8 mouse cellular contexts compared by ENCODE assay signal in genomic region chr5:34288154-34288716, GRCm38 (mm10). TPM values are rescaled to one million over a fixed set of nuclear protein-coding genes. Genes with fewer than 3 reads are reported as not detected.
A peak's percentile ranks its signal among the peaks of the same experiment; 100 is the strongest.
DNase-seq lines count a peak whose midpoint lies in the region; ATAC-seq and TF ChIP-seq lines count a peak whose summit lies in the region.

TSS of gene Zfyve28 (minus strand) at chr5:34288449.
TSS of gene Cfap99 (plus strand) at chr5:34288600.

- no peak for TF ChIP-seq EP300 in CH12.LX (IDR thresholded peaks at IDR 0.05; ENCODE audit: low read length)

- peak; percentile 99 for ATAC-seq in forebrain, postnatal 0 days
- peak; percentile 95 for ATAC-seq in lung, embryonic 14.5 days (ENCODE audit: insufficient read depth)

- no peak for DNase-seq in CH12.LX (ENCODE audit: extremely low read depth)
- peak; percentile 99 for DNase-seq in cerebellum, adult 11-12 months
- peak; percentile 98 for DNase-seq in forebrain, postnatal 0 days
- peak; percentile 89 for DNase-seq in hindbrain, embryonic 10.5 days (ENCODE audit: low spot score)
- peak; percentile 76 for DNase-seq in layer of hippocampus, adult 9-10 months (ENCODE audit: low spot score)
- DNase-seq in lung, embryonic 14.5 days, result peak; percentile 78
- DNase-seq in ovary, postnatal 14 days (ENCODE audit: low spot score), result peak; percentile 48
- DNase-seq in thymus, postnatal 25 days, result peak; percentile 71

- dilution Hi-C loops in CH12.LX (cut with MboI; ENCODE audit: extremely low pct_ligation_motif_present, extremely low pct_unique_long_range_greater_than_20kb, low sequenced_read_pairs), result no loop called here

- peak within 1 kb of the TSS; percentile 50; the same call in 1 of the 2 replicates for H3K4me2 ChIP-seq in CH12.LX (ENCODE audit: insufficient read depth, low read depth, poor library complexity, severe bottlenecking)
- H3K4me2 ChIP-seq in forebrain, postnatal 0 days (ENCODE audit: low read depth), result peak within 1 kb of the TSS; percentile 77
- H3K4me2 ChIP-seq in lung, embryonic 14.5 days, result peak within 1 kb of the TSS; percentile 95

- TF ChIP-seq POLR2A in CH12.LX (IDR thresholded peaks at IDR 0.05; ENCODE audit: low read depth, low read length), result no peak

- no peaks in the 10 kb centered on the region for H3K36me3 ChIP-seq in CH12.LX (replicated peaks in 1 of 2; ENCODE audit: control insufficient read depth in 1 of 2, insufficient read depth in 1 of 2, low read length in 1 of 2)
- H3K36me3 ChIP-seq in forebrain, postnatal 0 days (ENCODE audit: insufficient read depth), result no peaks in the 10 kb centered on the region
- H3K36me3 ChIP-seq in hindbrain, embryonic 10.5 days, result no peaks in the 10 kb centered on the region
- no peaks in the 10 kb centered on the region for H3K36me3 ChIP-seq in lung, embryonic 14.5 days (ENCODE audit: insufficient read depth)

- H3K27ac ChIP-seq in CH12.LX (ENCODE audit: insufficient read depth, low read depth), result no peak within 1 kb of the TSS
- 0 out of 2 replicates have a peak within 1 kb of the TSS, but pooled peaks have one; percentile 29 for H3K27ac ChIP-seq in forebrain, postnatal 0 days (ENCODE audit: low read depth, low read length)
- peak within 1 kb of the TSS; percentile 72 for H3K27ac ChIP-seq in hindbrain, embryonic 10.5 days
- H3K27ac ChIP-seq in lung, embryonic 14.5 days (ENCODE audit: low read depth), result no peak within 1 kb of the TSS

- in situ Hi-C loops in CH12.LX (cut with MboI; ENCODE audit: low pct_ligation_motif_present, low pct_unique_long_range_greater_than_20kb, low sequenced_read_pairs), result no loop called here

- no peaks in the 10 kb centered on the region for H3K79me2 ChIP-seq in CH12.LX (replicated peaks; ENCODE audit: control insufficient read depth, extremely low read depth, insufficient read depth, poor library complexity, severe bottlenecking)

- H3K9ac ChIP-seq in CH12.LX (ENCODE audit: insufficient read depth, low read depth), result no peak within 1 kb of the TSS
- H3K9ac ChIP-seq in forebrain, postnatal 0 days, result peak within 1 kb of the TSS; percentile 70
- H3K9ac ChIP-seq in lung, embryonic 14.5 days, result no peak within 1 kb of the TSS

- 5% methylated on average over 58 of the region's 83 CpGs for WGBS in forebrain, postnatal 0 days
- WGBS in hindbrain, embryonic 10.5 days, result 2% methylated on average over 83 of the region's 83 CpGs
- under 1% methylated on average over 78 of the region's 83 CpGs for WGBS in lung, embryonic 14.5 days

- H3K4me1 ChIP-seq in CH12.LX (ENCODE audit: control insufficient read depth in 1 of 2, insufficient read depth in 2 of 2), result peaks cover 0 to 8% of the 10 kb centered on the region in 2 experiments; a peak in 3 of 4 replicates
- H3K4me1 ChIP-seq in forebrain, postnatal 0 days (ENCODE audit: insufficient read depth), result no peaks in the 10 kb centered on the region
- peaks cover 33% of the 10 kb centered on the region for H3K4me1 ChIP-seq in hindbrain, embryonic 10.5 days (replicated peaks)
- no peaks in the 10 kb centered on the region for H3K4me1 ChIP-seq in lung, embryonic 14.5 days (ENCODE audit: insufficient read depth)

- no peaks in the 10 kb centered on the region for H3K27me3 ChIP-seq in CH12.LX (replicated peaks)
- H3K27me3 ChIP-seq in forebrain, postnatal 0 days (ENCODE audit: insufficient read depth, low read length), result no peaks in the 10 kb centered on the region; the same call in 1 of the 2 replicates
- peaks cover 85% of the 10 kb centered on the region for H3K27me3 ChIP-seq in hindbrain, embryonic 10.5 days (ENCODE audit: insufficient read depth, poor library complexity, severe bottlenecking)
- H3K27me3 ChIP-seq in lung, embryonic 14.5 days (ENCODE audit: insufficient read depth, low read length), result peaks cover 49% of the 10 kb centered on the region

- peak within 1 kb of the TSS in 1 of 3 experiments; percentile 45 for H3K4me3 ChIP-seq in CH12.LX (replicated peaks in 1 of 3; ENCODE audit: low read depth in 2 of 3, low read length in 2 of 3, poor library complexity in 1 of 3)
- peak within 1 kb of the TSS; percentile 78 for H3K4me3 ChIP-seq in forebrain, postnatal 0 days (ENCODE audit: low read depth, low read length)
- H3K4me3 ChIP-seq in hindbrain, embryonic 10.5 days, result peak within 1 kb of the TSS; percentile 75
- H3K4me3 ChIP-seq in lung, embryonic 14.5 days (ENCODE audit: low read depth, low read length), result peak within 1 kb of the TSS; percentile 53

- H3K9me3 ChIP-seq in CH12.LX (replicated peaks; ENCODE audit: low read length), result peaks cover 24% of the 10 kb centered on the region
- no peaks in the 10 kb centered on the region for H3K9me3 ChIP-seq in forebrain, postnatal 0 days (ENCODE audit: low read length)
- H3K9me3 ChIP-seq in hindbrain, embryonic 10.5 days, result no peaks in the 10 kb centered on the region
- no peaks in the 10 kb centered on the region for H3K9me3 ChIP-seq in lung, embryonic 14.5 days (ENCODE audit: low read depth, low read length)

- no peak for TF ChIP-seq CTCF in CH12.LX (conservative IDR thresholded peaks at IDR 0.05 in 1 of 2, IDR thresholded peaks at IDR 0.05 in 1 of 2; ENCODE audit: low read depth in 2 of 2, low read length in 2 of 2)
- peak; percentile 30; the same call in 1 of the 2 replicates for TF ChIP-seq CTCF in forebrain, postnatal 0 days (IDR thresholded peaks at IDR 0.05; ENCODE audit: low read depth)
- TF ChIP-seq CTCF in lung, embryonic 14.5 days (IDR thresholded peaks at IDR 0.05; ENCODE audit: low read depth), result no peak

- TF ChIP-seq RAD21 in CH12.LX (IDR thresholded peaks at IDR 0.05; ENCODE audit: low read depth, low read length), result no peak

TF ChIP-seq in CH12.LX, 34 proteins besides CTCF, POLR2A, EP300 and RAD21:
- peak; percentile 30; the same call in 1 of the 2 replicates for TF ChIP-seq NRF1 (IDR thresholded peaks at IDR 0.05; ENCODE audit: low read depth, low read length)
- TF ChIP-seq SMC3 (IDR thresholded peaks at IDR 0.05; ENCODE audit: low read depth, low read length), result no peak
- TF ChIP-seq IRF4 (IDR thresholded peaks at IDR 0.05; ENCODE audit: low read depth, low read length), result no peak
TF ChIP-seq in CH12.LX: peak in this region for 1.

RNA-seq across cellular contexts. Expression of gene Zfyve28, which starts in this region (rescaled TPM):
- 1.2 and 1.7 TPM in 2 replicates for total RNA-seq in CH12.LX (2012; rRNA removed)
- total RNA-seq in CH12.LX (2014; rRNA removed), result 2.0 TPM in 2 replicates
- 2.8 and 2.9 TPM in 2 replicates for polyA plus RNA-seq in CH12.LX (2012; ENCODE audit: insufficient read length, low read depth)
- 12.2 and 14.2 TPM in 2 replicates for total RNA-seq in forebrain, postnatal 0 days (2014; rRNA removed)
- 3.6 and 4.0 TPM in 2 replicates for polyA plus RNA-seq in forebrain, postnatal 0 days (2015; fragmentation: Nextera tagmentation; extraction: Ambion mirVana)
- 1.3 and 2.0 TPM in 2 replicates for polyA plus RNA-seq in hindbrain, embryonic 10.5 days (2016; fragmentation: Nextera tagmentation; extraction: Ambion mirVana)
- polyA plus RNA-seq in lung, embryonic 14.5 days (2014; fragmentation: Nextera tagmentation; extraction: Ambion mirVana), result 0.21 and 0.38 TPM in 2 replicates

RNA-seq across cellular contexts. Expression of gene Cfap99, which starts in this region (rescaled TPM):
- total RNA-seq in CH12.LX (2012; rRNA removed) (not detected in 2 replicates), CH12.LX (2014; rRNA removed) (not detected in 2 replicates)
- not detected in 2 replicates for polyA plus RNA-seq in CH12.LX (2012; ENCODE audit: insufficient read length, low read depth)
- total RNA-seq in forebrain, postnatal 0 days (2014; rRNA removed), result 0.08 and 0.24 TPM in 2 replicates
- polyA plus RNA-seq in forebrain, postnatal 0 days (2015; fragmentation: Nextera tagmentation; extraction: Ambion mirVana), result 0.10 and 0.23 TPM in 2 replicates
- not detected in 2 replicates for polyA plus RNA-seq in hindbrain, embryonic 10.5 days (2016; fragmentation: Nextera tagmentation; extraction: Ambion mirVana)
- not detected in 2 replicates for polyA plus RNA-seq in lung, embryonic 14.5 days (2014; fragmentation: Nextera tagmentation; extraction: Ambion mirVana)

Comparison
In these comparisons a context has a peak if more than half of its experiments do, and no peak if none do; other contexts are left out.
1. Peak in DNase-seq, ATAC-seq, H3K4me3 ChIP-seq and H3K4me2 ChIP-seq in lung, embryonic 14.5 days; RNA of the genes that start here not detected or under 1 TPM.
2. H3K27ac ChIP-seq: peak in forebrain, postnatal 0 days (single experiment) and hindbrain, embryonic 10.5 days (single experiment); none in CH12.LX (single experiment) and lung, embryonic 14.5 days (single experiment).
3. Peak in every context shown above with its lines, with median percentiles within 50 percentile points of each other: H3K4me2 ChIP-seq.